Mouse (Mus musculus): ENCODE measurements around the gene Hs6st1. TPM values are rescaled to one million over a fixed set of nuclear protein-coding genes. Genes with fewer than 3 reads are reported as not detected.

Gene Hs6st1
- total and polyA plus RNA-seq, 3 experiments = 9.1 to 18.1 (median 17.7) TPM

GRCm38 (mm10) chr1:36061211-36061915, 6.8 kb upstream of the Hs6st1 start:
- dilution Hi-C loops (cut with MboI; ENCODE audit: extremely low pct_ligation_motif_present, extremely low pct_unique_long_range_greater_than_20kb, low sequenced_read_pairs) = no loop called here
- TF ChIP-seq TBP (conservative IDR thresholded peaks at IDR 0.05; ENCODE audit: low read depth, low read length) = no peak
- TF ChIP-seq MYC (IDR thresholded peaks at IDR 0.05; ENCODE audit: low read depth, low read length) = no peak
- TF ChIP-seq JUND (conservative IDR thresholded peaks at IDR 0.05; ENCODE audit: low read depth, low read length) = no peak
- TF ChIP-seq HCFC1 (IDR thresholded peaks at IDR 0.05; ENCODE audit: low read depth, low read length) = no peak
- TF ChIP-seq USF2 (conservative IDR thresholded peaks at IDR 0.05; ENCODE audit: low read depth, low read length) = no peak
- TF ChIP-seq ETS1 (conservative IDR thresholded peaks at IDR 0.05; ENCODE audit: low read depth, low read length) = no peak
- TF ChIP-seq RAD21 (IDR thresholded peaks at IDR 0.05; ENCODE audit: low read depth, low read length) = no peak
- no peak for TF ChIP-seq TCF12 (IDR thresholded peaks at IDR 0.05; ENCODE audit: low read depth, low read length)
- TF ChIP-seq ZNF384 (IDR thresholded peaks at IDR 0.05; ENCODE audit: low read depth, low read length) = no peak
- TF ChIP-seq ZKSCAN1 (IDR thresholded peaks at IDR 0.05; ENCODE audit: borderline replicate concordance, low read depth, low read length) = no peak
- TF ChIP-seq ELF1 (IDR thresholded peaks at IDR 0.05; ENCODE audit: low read depth, low read length) = no peak
- in situ Hi-C loops (cut with MboI; ENCODE audit: low pct_ligation_motif_present, low pct_unique_long_range_greater_than_20kb, low sequenced_read_pairs) = loop anchor here (10.0 kb wide), 1 partner anchor 73 kb away; no protein-coding TSS in a partner anchor
- Histone ChIP-seq H3K36me3 (replicated peaks in 1 of 2; ENCODE audit: control insufficient read depth in 1 of 2, insufficient read depth in 1 of 2, low read length in 1 of 2) (no peaks in the 10 kb centered on the region), H3K4me3 (replicated peaks in 1 of 3; ENCODE audit: low read depth in 2 of 3, low read length in 2 of 3, poor library complexity in 1 of 3) (no peak overlapping the region), H3K79me2 (replicated peaks; ENCODE audit: control insufficient read depth, extremely low read depth, insufficient read depth, poor library complexity, severe bottlenecking) (no peaks in the 10 kb centered on the region), H3K9ac (ENCODE audit: insufficient read depth, low read depth) (no peak overlapping the region), H3K27ac (ENCODE audit: insufficient read depth, low read depth) (no peak overlapping the region), H3K27me3 (replicated peaks) (peaks cover 3% of the 10 kb centered on the region), H3K4me2 (ENCODE audit: insufficient read depth, low read depth, poor library complexity, severe bottlenecking) (no peak overlapping the region), H3K4me1 (ENCODE audit: control insufficient read depth in 1 of 2, insufficient read depth in 2 of 2) (peaks cover 6 to 44% of the 10 kb centered on the region in 2 experiments), H3K9me3 (replicated peaks; ENCODE audit: low read length) (no peaks in the 10 kb centered on the region)
- DNase-seq (ENCODE audit: extremely low read depth) = no peak

DNA sequence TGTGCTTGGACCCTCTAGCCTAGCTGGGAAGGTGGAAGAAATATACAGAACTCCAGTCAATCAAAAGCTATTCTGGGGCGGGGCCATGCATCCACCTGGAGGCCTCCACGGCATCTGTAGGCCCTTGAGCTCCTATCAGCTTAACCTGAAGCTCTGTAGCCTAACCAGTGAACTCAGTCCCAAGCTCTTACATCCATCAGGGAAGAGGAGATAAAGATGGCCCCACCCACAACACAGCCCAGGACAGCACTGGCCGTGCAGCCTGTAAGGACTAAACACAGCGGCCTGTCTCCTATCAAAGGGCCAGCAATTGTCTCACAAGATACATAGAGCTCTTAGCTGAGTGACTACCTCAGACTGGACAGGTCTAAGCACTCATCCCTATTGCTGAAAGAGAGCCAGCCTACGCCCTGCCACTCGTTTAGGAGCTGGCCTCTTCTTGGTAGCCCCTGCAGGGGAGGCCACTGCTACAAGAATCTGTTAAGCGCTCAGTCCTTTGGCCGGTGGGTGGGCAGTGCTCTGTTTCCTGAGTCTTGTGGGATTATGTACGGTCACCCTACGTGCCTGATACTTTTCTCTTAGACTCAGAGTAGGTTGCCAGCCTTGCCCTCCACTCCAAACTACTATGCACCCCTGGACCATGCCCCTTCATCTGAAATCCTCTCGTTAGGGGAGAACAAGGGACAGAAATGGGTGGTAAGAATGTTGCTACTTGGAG, 6.0 kb upstream of the Hs6st1 start:
- Histone ChIP-seq H3K4me2 (ENCODE audit: insufficient read depth, low read depth, poor library complexity, severe bottlenecking) (no peak overlapping the region), H3K9me3 (replicated peaks; ENCODE audit: low read length) (no peaks in the 10 kb centered on the region), H3K79me2 (replicated peaks; ENCODE audit: control insufficient read depth, extremely low read depth, insufficient read depth, poor library complexity, severe bottlenecking) (no peaks in the 10 kb centered on the region), H3K4me1 (ENCODE audit: control insufficient read depth in 1 of 2, insufficient read depth in 2 of 2) (peaks cover 6 to 46% of the 10 kb centered on the region in 2 experiments), H3K36me3 (replicated peaks in 1 of 2; ENCODE audit: control insufficient read depth in 1 of 2, insufficient read depth in 1 of 2, low read length in 1 of 2) (no peaks in the 10 kb centered on the region), H3K9ac (ENCODE audit: insufficient read depth, low read depth) (no peak overlapping the region), H3K27ac (ENCODE audit: insufficient read depth, low read depth) (no peak overlapping the region), H3K4me3 (replicated peaks in 1 of 3; ENCODE audit: low read depth in 2 of 3, low read length in 2 of 3, poor library complexity in 1 of 3) (no peak overlapping the region), H3K27me3 (replicated peaks) (peaks cover 3% of the 10 kb centered on the region)
- DNase-seq (ENCODE audit: extremely low read depth) = no peak
- in situ Hi-C loops (cut with MboI; ENCODE audit: low pct_ligation_motif_present, low pct_unique_long_range_greater_than_20kb, low sequenced_read_pairs) = loop anchor here (10.0 kb wide), 1 partner anchor 73 kb away; no protein-coding TSS in a partner anchor
- dilution Hi-C loops (cut with MboI; ENCODE audit: extremely low pct_ligation_motif_present, extremely low pct_unique_long_range_greater_than_20kb, low sequenced_read_pairs) = no loop called here
- TF ChIP-seq GABPA (IDR thresholded peaks at IDR 0.05; ENCODE audit: insufficient replicate concordance, low read depth, low read length) (no peak), POLR2AphosphoS2 (IDR thresholded peaks at IDR 0.05; ENCODE audit: low read depth, low read length) (no peak)

Measured in CH12.LX (cell line).